Mouse (Mus musculus) forebrain, embryonic 15.5 days (tissue): Measurements from ENCODE around the gene Rnf19b. TPM values are rescaled to one million over a fixed set of nuclear protein-coding genes. Genes with fewer than 3 reads are reported as not detected.

Source experiments
- ATAC-seq: fragments of 200-750 bp; cut with Nextera tagmentation; replicated peaks from 2 replicates; pipeline ENCODE4 v1.8.0; 2017; ENCODE audit warnings: mild to moderate bottlenecking, moderate TSS enrichment, moderate library complexity
- H3K27ac ChIP-seq: fragments of 300-500 bp; sonication (generic); replicated peaks from 2 replicates; pipeline ENCODE4 v1.5.1; 2015; ENCODE audit warnings: mild to moderate bottlenecking, inconsistent platforms
- H3K27me3 ChIP-seq: fragments of 300-500 bp; sonication (generic); 2 replicates; pipeline ENCODE4 v1.6.1; 2015; ENCODE audit warnings: inconsistent platforms
- H3K36me3 ChIP-seq: fragments of 300-500 bp; sonication (generic); 2 replicates; pipeline ENCODE4 v1.6.1; 2015; ENCODE audit warnings: mild to moderate bottlenecking, inconsistent platforms
- H3K4me1 ChIP-seq: fragments of 300-500 bp; sonication (generic); 2 replicates; pipeline ENCODE4 v1.6.1; 2015; ENCODE audit warnings: inconsistent platforms
- H3K4me2 ChIP-seq: fragments of 300-500 bp; sonication (generic); replicated peaks from 2 replicates; pipeline ENCODE4 v1.6.1; 2015; ENCODE audit warnings: mild to moderate bottlenecking, inconsistent platforms
- H3K4me3 ChIP-seq: fragments of 300-500 bp; sonication (generic); 2 replicates; pipeline ENCODE4 v1.5.1; 2015; ENCODE audit warnings: mild to moderate bottlenecking, inconsistent platforms
- H3K9ac ChIP-seq: fragments of 300-500 bp; sonication (generic); replicated peaks from 2 replicates; pipeline ENCODE4 v1.6.1; 2015; ENCODE audit warnings: mild to moderate bottlenecking, inconsistent platforms
- H3K9me3 ChIP-seq: fragments of 300-500 bp; sonication (generic); 2 replicates; pipeline ENCODE4 v1.6.1; 2016; ENCODE audit warnings: inconsistent platforms
- WGBS: fragments of 180-500 bp; shearing (Covaris S2); methylation state at CpG from one replicate; pipeline ENCODE4 v1.1.7; 2015; ENCODE audit warnings: mixed read lengths; 5-methylcytosine and 5-hydroxymethylcytosine counted together
- polyA plus RNA-seq: library from polyadenylated mRNA; unstranded; fragments of >200 nt; fragmentation: Nextera tagmentation; extraction: Ambion mirVana; gene quantifications from 2 replicates; pipeline ENCODE4 v1.2.1, GENCODE M21; 2015

Rnf19b gene
- polyA plus RNA-seq, 1 experiment from 2014 or later = 23.2 TPM

GRCm38 (mm10) chr4:129023884-129024283 lies 34.2 kb upstream of the Rnf19b start:
- no peak overlapping the region for H3K9ac ChIP-seq
- H3K27ac ChIP-seq = no peak overlapping the region
- no peaks in the 10 kb centered on the region for H3K27me3 ChIP-seq
- peaks cover 16% of the 10 kb centered on the region for H3K4me1 ChIP-seq
- no peak for ATAC-seq
- H3K4me3 ChIP-seq = no peak overlapping the region
- WGBS = 83% methylated on average over 6 of the region's 6 CpGs
- H3K4me2 ChIP-seq = no peak overlapping the region
- H3K9me3 ChIP-seq = no peaks in the 10 kb centered on the region
- no peaks in the 10 kb centered on the region for H3K36me3 ChIP-seq

- no peak overlapping the region for H3K4me2 ChIP-seq
- H3K9me3 ChIP-seq = no peaks in the 10 kb centered on the region
- WGBS = 68% methylated on average over 6 of the region's 6 CpGs
- no peak overlapping the region for H3K4me3 ChIP-seq
- no peak for ATAC-seq
- peaks cover 12% of the 10 kb centered on the region for H3K4me1 ChIP-seq
- H3K9ac ChIP-seq = no peak overlapping the region
- H3K27me3 ChIP-seq = no peaks in the 10 kb centered on the region
- H3K36me3 ChIP-seq = no peaks in the 10 kb centered on the region
- H3K27ac ChIP-seq = no peak overlapping the region
Observed at GRCm38 (mm10) chr4:129024775-129025174, 33.3 kb upstream of the Rnf19b start.

- H3K27ac ChIP-seq = no peak overlapping the region
- H3K27me3 ChIP-seq = no peaks in the 10 kb centered on the region
- no peaks in the 10 kb centered on the region for H3K36me3 ChIP-seq
- no peak overlapping the region for H3K4me2 ChIP-seq
- 97% methylated on average over 3 of the region's 3 CpGs for WGBS
- no peak for ATAC-seq
- H3K9ac ChIP-seq = no peak overlapping the region
- H3K4me3 ChIP-seq = no peak overlapping the region
- H3K4me1 ChIP-seq = 0 out of 2 replicates have a peak, but pooled peaks cover 3% of the 10 kb centered on the region
- no peaks in the 10 kb centered on the region for H3K9me3 ChIP-seq
Observed at GRCm38 (mm10) chr4:129025707-129026106, 32.4 kb upstream of the Rnf19b start.

- 96% methylated on average over 4 of the region's 4 CpGs for WGBS
- no peak overlapping the region for H3K4me2 ChIP-seq
Observed at GRCm38 (mm10) chr4:129030746-129031145, 27.3 kb upstream of the Rnf19b start.

GRCm38 (mm10) chr4:129031408-129031965 lies 26.6 kb upstream of the Rnf19b start:
- Histone ChIP-seq H3K36me3 (no peaks in the 10 kb centered on the region), H3K27ac (no peak overlapping the region), H3K4me3 (no peak overlapping the region), H3K4me2 (no peak overlapping the region), H3K9ac (no peak overlapping the region), H3K9me3 (no peaks in the 10 kb centered on the region), H3K4me1 (peaks cover 12% of the 10 kb centered on the region; the same call in 1 of the 2 replicates), H3K27me3 (no peaks in the 10 kb centered on the region)
- WGBS = 78% methylated on average over 8 of the region's 8 CpGs
- ATAC-seq = no peak

More at GRCm38 (mm10) chr4:129030746-129031145, 27.3 kb upstream of the Rnf19b start:
- Histone ChIP-seq H3K36me3 (no peaks in the 10 kb centered on the region), H3K4me3 (no peak overlapping the region), H3K9me3 (no peaks in the 10 kb centered on the region), H3K27ac (no peak overlapping the region), H3K4me1 (peaks cover 12% of the 10 kb centered on the region; the same call in 1 of the 2 replicates), H3K9ac (no peak overlapping the region), H3K27me3 (no peaks in the 10 kb centered on the region)
- no peak for ATAC-seq

GRCm38 (mm10) chr4:129032133-129032962 lies 25.7 kb upstream of the Rnf19b start:
- Histone ChIP-seq H3K9me3 (no peaks in the 10 kb centered on the region), H3K27me3 (no peaks in the 10 kb centered on the region), H3K4me2 (no peak overlapping the region), H3K9ac (no peak overlapping the region), H3K4me1 (peaks cover 12% of the 10 kb centered on the region; the same call in 1 of the 2 replicates), H3K27ac (no peak overlapping the region), H3K4me3 (no peak overlapping the region), H3K36me3 (no peaks in the 10 kb centered on the region)
- ATAC-seq = no peak
- 76% methylated on average over 11 of the region's 11 CpGs for WGBS

- H3K4me3 ChIP-seq = no peak overlapping the region
- WGBS = 33% methylated on average over 17 of the region's 17 CpGs
- H3K4me2 ChIP-seq = no peak overlapping the region
- H3K9ac ChIP-seq = no peak overlapping the region
- no peaks in the 10 kb centered on the region for H3K27me3 ChIP-seq
- H3K9me3 ChIP-seq = no peaks in the 10 kb centered on the region
- ATAC-seq = no peak
- no peaks in the 10 kb centered on the region for H3K36me3 ChIP-seq
- no peak overlapping the region for H3K27ac ChIP-seq
- peaks cover 12% of the 10 kb centered on the region; the same call in 1 of the 2 replicates for H3K4me1 ChIP-seq
Observed at GRCm38 (mm10) chr4:129032963-129033951, 24.8 kb upstream of the Rnf19b start.

GRCm38 (mm10) chr4:129034224-129034623 lies 23.8 kb upstream of the Rnf19b start:
- WGBS = 91% methylated on average over 3 of the region's 3 CpGs
- H3K9ac ChIP-seq = no peak overlapping the region
- no peak for ATAC-seq

GRCm38 (mm10) chr4:129034706-129035660 lies 23.1 kb upstream of the Rnf19b start:
- Histone ChIP-seq H3K4me2 (no peak overlapping the region), H3K9me3 (no peaks in the 10 kb centered on the region), H3K27ac (no peak overlapping the region), H3K27me3 (no peaks in the 10 kb centered on the region), H3K9ac (no peak overlapping the region), H3K36me3 (no peaks in the 10 kb centered on the region), H3K4me3 (no peak overlapping the region), H3K4me1 (peaks cover 12% of the 10 kb centered on the region; the same call in 1 of the 2 replicates)
- 57% methylated on average over 13 of the region's 13 CpGs for WGBS
- ATAC-seq = no peak

More at GRCm38 (mm10) chr4:129034224-129034623, 23.8 kb upstream of the Rnf19b start:
- H3K9me3 ChIP-seq = no peaks in the 10 kb centered on the region
- H3K36me3 ChIP-seq = no peaks in the 10 kb centered on the region
- H3K4me2 ChIP-seq = no peak overlapping the region
- no peaks in the 10 kb centered on the region for H3K27me3 ChIP-seq
- peaks cover 12% of the 10 kb centered on the region; the same call in 1 of the 2 replicates for H3K4me1 ChIP-seq
- H3K27ac ChIP-seq = no peak overlapping the region
- H3K4me3 ChIP-seq = no peak overlapping the region

GRCm38 (mm10) chr4:129035851-129036445 lies 22.1 kb upstream of the Rnf19b start:
- no peak for ATAC-seq
- Histone ChIP-seq H3K4me1 (peaks cover 12% of the 10 kb centered on the region; the same call in 1 of the 2 replicates), H3K9ac (no peak overlapping the region), H3K27ac (no peak overlapping the region), H3K4me2 (no peak overlapping the region), H3K9me3 (no peaks in the 10 kb centered on the region), H3K4me3 (no peak overlapping the region), H3K27me3 (no peaks in the 10 kb centered on the region), H3K36me3 (no peaks in the 10 kb centered on the region)
- 60% methylated on average over 7 of the region's 7 CpGs for WGBS
